Mouse (Mus musculus) myocyte (in vitro differentiated cells): ENCODE results near the gene Arhgap9. TPM values are rescaled to one million over a fixed set of nuclear protein-coding genes. Genes with fewer than 3 reads are reported as not detected.

Experiments used
- H3K27me3 ChIP-seq: one replicate; pipeline ENCODE4 v1.6.1; 2011; ENCODE audit not compliant: control insufficient read depth, insufficient read depth, insufficient read length
- H3K36me3 ChIP-seq: one replicate; pipeline ENCODE4 v1.6.1; 2011; ENCODE audit not compliant: control insufficient read depth, insufficient read depth
- H3K4me2 ChIP-seq: one replicate; pipeline ENCODE4 v1.6.1; 2011; ENCODE audit warnings: low read depth, control low read depth
- H3K4me3 ChIP-seq: one replicate; pipeline ENCODE4 v1.5.1; 2011; ENCODE audit warnings: mild to moderate bottlenecking, control low read depth, moderate library complexity
- H3K79me2 ChIP-seq: one replicate; pipeline ENCODE4 v1.6.1; 2011; ENCODE audit not compliant: control insufficient read depth, insufficient read depth
- H3ac ChIP-seq: one replicate; pipeline ENCODE4 v1.6.1; 2011; ENCODE audit not compliant: control insufficient read depth, insufficient read length
- CEBPB ChIP-seq: IDR thresholded peaks from 2 replicates; pipeline ENCODE4 v1.6.1; 2011; ENCODE audit warnings: mild to moderate bottlenecking, moderate library complexity; ENCODE audit not compliant: poor library complexity, insufficient read depth, severe bottlenecking
- E2F4 ChIP-seq: IDR thresholded peaks from one replicate; pipeline ENCODE4 v1.6.1; 2011; ENCODE audit warnings: mild to moderate bottlenecking, control low read depth, moderate library complexity; ENCODE audit not compliant: insufficient read depth
- MAX ChIP-seq: IDR thresholded peaks from one replicate; pipeline ENCODE4 v1.6.1; 2011; ENCODE audit warnings: low read depth, mild to moderate bottlenecking, control low read depth
- MYOD1 ChIP-seq, 3 experiments: IDR thresholded peaks; one replicate each; pipeline ENCODE4 v1.6.1; 2011; ENCODE audit warnings: control low read depth in 2 of 3, low read depth in 2 of 3, mild to moderate bottlenecking in 2 of 3, moderate library complexity in 1 of 3; ENCODE audit not compliant: insufficient read length in 2 of 3, control insufficient read depth in 1 of 3
- MYOG ChIP-seq, 3 experiments: IDR thresholded peaks; one replicate each; pipeline ENCODE4 v1.6.1; 2011; ENCODE audit warnings: control low read depth in 2 of 3, low read depth in 2 of 3, mild to moderate bottlenecking in 2 of 3; ENCODE audit not compliant: insufficient read length in 2 of 3, control insufficient read depth in 1 of 3, insufficient read depth in 1 of 3
- POLR2A ChIP-seq: IDR thresholded peaks from one replicate; pipeline ENCODE4 v1.6.1; 2011; ENCODE audit warnings: low read depth, mild to moderate bottlenecking, control low read depth, moderate library complexity; ENCODE audit not compliant: insufficient read length
- POLR2AphosphoS2 ChIP-seq: IDR thresholded peaks from one replicate; pipeline ENCODE4 v1.6.1; 2011; ENCODE audit warnings: low read depth, control low read depth; ENCODE audit not compliant: insufficient read length
- REST ChIP-seq: IDR thresholded peaks from one replicate; pipeline ENCODE4 v1.6.1; 2011; ENCODE audit warnings: mild to moderate bottlenecking, control low read depth, moderate library complexity; ENCODE audit not compliant: insufficient read depth, insufficient read length
- SRF ChIP-seq: IDR thresholded peaks from one replicate; pipeline ENCODE4 v1.6.1; 2011; ENCODE audit warnings: low read depth; ENCODE audit not compliant: control insufficient read depth, insufficient read length
- TCF12 ChIP-seq: IDR thresholded peaks from one replicate; pipeline ENCODE4 v1.6.1; 2011; ENCODE audit warnings: mild to moderate bottlenecking, control low read depth; ENCODE audit not compliant: poor library complexity, insufficient read depth, severe bottlenecking
- TCF3 ChIP-seq: IDR thresholded peaks from one replicate; pipeline ENCODE4 v1.6.1; 2011; ENCODE audit warnings: low read depth, control low read depth; ENCODE audit not compliant: insufficient read length
- USF1 ChIP-seq: IDR thresholded peaks from one replicate; pipeline ENCODE4 v1.6.1; 2011; ENCODE audit warnings: low read depth, mild to moderate bottlenecking, control low read depth, moderate library complexity
- polyA plus RNA-seq: library from polyadenylated mRNA; unstranded; fragments of >200 nt; fragmentation: generic; extraction: Trizol; gene quantifications from one replicate; pipeline ENCODE4 v1.2.1, GENCODE M21; 2012; ENCODE audit warnings: missing spikeins

Gene Arhgap9
- polyA plus RNA-seq, 1 experiment, result 0.77 TPM

- TF ChIP-seq POLR2AphosphoS2 (peak; percentile 85), USF1 (no peak), E2F4 (no peak), POLR2A (peak; percentile 51)
- Histone ChIP-seq H3K27me3 (no peaks in the 10 kb centered on the region), H3K79me2 (peaks cover 47% of the 10 kb centered on the region), H3ac (no peak overlapping the region), H3K4me3 (peak overlapping the region; percentile 100), H3K4me2 (peak overlapping the region; percentile 94), H3K36me3 (peaks cover 65% of the 10 kb centered on the region)
Observed at GRCm38 (mm10) chr10:127292987-127293538, 28.7 kb upstream of the Arhgap9 start.

DNA sequence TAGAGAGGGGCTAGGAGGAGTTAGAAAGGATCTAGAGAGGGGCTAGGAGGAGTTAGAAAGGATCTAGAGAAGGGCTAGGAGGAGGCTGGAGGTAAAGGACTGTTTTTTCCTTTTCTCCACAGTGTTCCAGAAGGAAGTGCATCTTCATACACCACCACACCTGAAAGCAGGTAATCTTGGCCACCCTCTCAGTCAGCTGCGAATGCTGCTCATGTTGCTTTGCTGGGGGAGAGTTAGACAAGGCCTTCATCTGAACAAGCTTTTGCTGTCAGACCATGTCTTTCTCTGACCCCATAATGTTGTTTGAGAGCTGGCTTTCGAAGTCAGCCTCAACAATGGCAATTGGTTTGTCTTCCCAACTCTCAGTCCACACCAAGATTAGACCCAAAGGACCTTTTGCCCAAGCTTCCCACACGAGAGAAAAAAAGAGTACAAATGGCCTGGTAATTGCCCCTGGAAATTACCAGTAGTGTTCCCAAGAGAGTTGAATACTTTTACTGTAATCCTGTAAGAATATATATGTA lies 28.1 kb upstream of the Arhgap9 start:
- Histone ChIP-seq H3ac (no peak overlapping the region), H3K79me2 (peaks cover 44% of the 10 kb centered on the region), H3K4me2 (peak overlapping the region; percentile 94), H3K27me3 (no peaks in the 10 kb centered on the region), H3K36me3 (peaks cover 66% of the 10 kb centered on the region), H3K4me3 (peak overlapping the region; percentile 100)
- TF ChIP-seq POLR2AphosphoS2 (peak; percentile 90), MAX (no peak), SRF (no peak), POLR2A (peak; percentile 23)

DNA sequence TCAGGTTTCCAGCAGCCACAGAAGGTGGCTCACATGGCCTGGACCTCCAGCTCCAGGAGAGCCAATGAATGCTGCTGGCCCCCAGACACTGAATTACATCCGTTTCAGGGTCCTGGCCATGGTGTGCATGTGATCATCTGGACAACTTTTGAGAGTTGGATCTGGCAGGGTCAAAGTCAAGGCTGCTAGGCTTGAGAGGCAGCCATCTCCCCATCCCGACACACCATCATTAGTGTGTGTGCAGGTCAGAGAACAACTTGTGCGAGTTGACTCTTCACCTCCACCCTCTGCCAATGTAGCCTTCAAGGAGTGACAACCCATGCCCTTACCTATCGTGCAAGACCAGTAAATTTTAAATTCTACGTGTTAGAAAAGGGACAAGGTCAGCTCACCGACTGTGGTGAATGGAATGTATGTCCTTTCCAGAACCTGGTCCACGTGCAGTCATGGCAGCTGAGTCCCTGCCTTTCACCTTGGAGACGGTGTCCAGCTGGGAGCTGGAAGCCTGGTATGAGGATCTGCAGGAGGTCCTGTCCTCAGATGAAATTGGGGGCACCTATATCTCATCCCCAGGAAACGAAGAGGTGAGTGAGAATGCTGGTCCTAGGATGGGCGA lies 26.8 kb upstream of the Arhgap9 start:
- peaks cover 72% of the 10 kb centered on the region for H3K36me3 ChIP-seq
- H3K4me2 ChIP-seq, result no peak overlapping the region
- no peak overlapping the region for H3K4me3 ChIP-seq
- no peak overlapping the region for H3ac ChIP-seq
- H3K27me3 ChIP-seq, result no peaks in the 10 kb centered on the region
- H3K79me2 ChIP-seq, result peaks cover 44% of the 10 kb centered on the region
- no peak for TF ChIP-seq CEBPB
- peak; percentile 59 for TF ChIP-seq POLR2A
- peak; percentile 90 for TF ChIP-seq POLR2AphosphoS2

DNA sequence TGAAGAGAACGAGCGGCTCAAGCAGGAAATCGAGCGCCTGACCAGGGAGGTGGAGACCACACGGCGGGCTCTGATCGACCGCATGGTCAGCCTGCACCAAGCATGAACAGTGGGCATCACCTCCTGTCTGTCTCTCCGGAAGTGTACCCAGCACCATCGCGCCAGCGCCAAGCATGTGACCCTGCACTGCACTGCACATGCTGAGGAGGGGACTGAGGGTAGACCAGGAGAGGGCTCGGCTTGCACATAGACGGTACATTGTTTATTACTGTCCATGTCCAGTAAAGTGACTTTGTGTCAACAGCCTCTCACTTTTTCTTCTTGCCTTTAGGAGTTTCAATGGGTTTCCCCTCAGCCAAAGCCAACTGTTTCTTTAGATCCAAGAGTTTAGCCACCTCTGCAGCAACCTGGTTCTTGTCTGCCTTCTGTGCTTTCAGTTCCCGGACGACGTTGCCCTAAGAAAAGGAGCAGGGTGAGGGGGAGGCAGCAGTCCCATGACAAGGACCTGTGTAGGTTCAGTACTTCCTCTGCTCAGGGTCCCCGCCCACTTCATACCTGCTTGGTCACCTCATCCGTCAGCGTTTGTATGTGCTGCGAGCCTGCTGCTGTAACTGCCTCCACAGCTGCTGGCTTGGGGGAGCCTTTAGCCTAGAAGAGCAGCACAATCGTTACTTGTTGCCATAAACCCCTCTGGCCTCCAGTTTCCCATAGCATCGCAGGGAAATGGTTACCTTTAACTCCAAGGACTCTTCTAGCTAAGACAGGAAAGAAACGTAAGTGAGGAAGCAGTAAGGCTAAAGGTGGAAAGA lies 25.6 kb upstream of the Arhgap9 start:
- peaks cover 81% of the 10 kb centered on the region for H3K36me3 ChIP-seq
- no peak overlapping the region for H3K4me2 ChIP-seq
- TF ChIP-seq TCF12 (no peak), POLR2AphosphoS2 (peak; percentile 94), MYOG (IDR thresholded peaks at IDR 0.05; ENCODE audit: control insufficient read depth in 1 of 3, insufficient read depth in 1 of 3, insufficient read length in 2 of 3, low read depth in 2 of 3) (no peak), CEBPB (no peak), SRF (no peak), MYOD1 (IDR thresholded peaks at IDR 0.05; ENCODE audit: control insufficient read depth in 1 of 3, insufficient read length in 2 of 3, low read depth in 2 of 3) (no peak), POLR2A (peak; percentile 82), MAX (no peak)
- H3ac ChIP-seq, result no peak overlapping the region
- H3K27me3 ChIP-seq, result no peaks in the 10 kb centered on the region
- H3K4me3 ChIP-seq, result no peak overlapping the region
- H3K79me2 ChIP-seq, result peaks cover 42% of the 10 kb centered on the region

DNA sequence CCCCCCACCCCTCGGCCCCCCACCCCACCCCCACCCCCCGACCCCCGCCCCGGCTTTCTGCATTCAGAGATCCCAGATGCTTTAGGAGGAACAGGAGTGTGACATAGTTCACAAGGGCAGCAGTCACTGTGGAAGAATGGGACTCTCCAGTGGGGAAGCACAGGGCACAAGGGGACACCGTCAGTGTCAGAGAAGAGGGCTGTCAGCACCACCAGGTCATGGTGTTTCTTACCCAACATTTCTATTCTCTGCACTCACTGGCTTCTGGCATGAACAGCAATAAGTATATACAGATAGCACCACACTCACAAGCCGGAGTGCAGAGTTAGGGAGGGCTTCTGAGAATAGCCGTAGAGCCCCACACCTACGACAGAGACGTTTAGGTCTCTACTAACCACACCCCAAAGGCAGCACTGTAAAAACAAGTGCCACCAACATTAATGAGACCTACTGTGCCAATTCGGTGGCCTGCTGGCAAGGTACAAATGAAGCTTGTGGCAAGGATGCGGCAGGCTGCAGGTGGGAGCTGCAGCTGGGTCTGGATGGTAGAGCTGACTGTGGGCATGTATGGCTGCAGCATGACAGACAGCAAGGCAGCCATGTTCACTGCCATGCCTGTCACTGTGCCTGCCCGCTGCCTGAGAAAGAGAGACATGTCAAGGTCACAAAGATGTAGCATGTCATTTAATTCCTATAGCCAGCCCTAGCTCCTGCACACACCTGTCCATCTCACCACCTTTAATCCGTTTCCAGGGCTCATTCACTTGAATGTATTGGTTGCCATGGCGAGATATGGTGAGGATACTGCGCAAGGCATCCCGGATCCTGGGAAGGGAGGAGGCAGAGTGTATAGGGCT lies 24.5 kb upstream of the Arhgap9 start:
- no peak overlapping the region for H3K4me2 ChIP-seq
- H3K27me3 ChIP-seq, result no peaks in the 10 kb centered on the region
- H3K4me3 ChIP-seq, result no peak overlapping the region
- no peak for TF ChIP-seq REST
- TF ChIP-seq MYOD1 (IDR thresholded peaks at IDR 0.05; ENCODE audit: control insufficient read depth in 1 of 3, insufficient read length in 2 of 3, low read depth in 2 of 3), result no peak
- no peak for TF ChIP-seq TCF3
- no peak for TF ChIP-seq USF1
- TF ChIP-seq POLR2AphosphoS2, result peak; percentile 99
- peak; percentile 85 for TF ChIP-seq POLR2A
- no peak for TF ChIP-seq MYOG (IDR thresholded peaks at IDR 0.05; ENCODE audit: control insufficient read depth in 1 of 3, insufficient read depth in 1 of 3, insufficient read length in 2 of 3, low read depth in 2 of 3)
- peaks cover 32% of the 10 kb centered on the region for H3K79me2 ChIP-seq
- H3ac ChIP-seq, result no peak overlapping the region
- H3K36me3 ChIP-seq, result peaks cover 78% of the 10 kb centered on the region
